Mouse (Mus musculus): ENCODE data around the gene Hnrnpa3.

DNA sequence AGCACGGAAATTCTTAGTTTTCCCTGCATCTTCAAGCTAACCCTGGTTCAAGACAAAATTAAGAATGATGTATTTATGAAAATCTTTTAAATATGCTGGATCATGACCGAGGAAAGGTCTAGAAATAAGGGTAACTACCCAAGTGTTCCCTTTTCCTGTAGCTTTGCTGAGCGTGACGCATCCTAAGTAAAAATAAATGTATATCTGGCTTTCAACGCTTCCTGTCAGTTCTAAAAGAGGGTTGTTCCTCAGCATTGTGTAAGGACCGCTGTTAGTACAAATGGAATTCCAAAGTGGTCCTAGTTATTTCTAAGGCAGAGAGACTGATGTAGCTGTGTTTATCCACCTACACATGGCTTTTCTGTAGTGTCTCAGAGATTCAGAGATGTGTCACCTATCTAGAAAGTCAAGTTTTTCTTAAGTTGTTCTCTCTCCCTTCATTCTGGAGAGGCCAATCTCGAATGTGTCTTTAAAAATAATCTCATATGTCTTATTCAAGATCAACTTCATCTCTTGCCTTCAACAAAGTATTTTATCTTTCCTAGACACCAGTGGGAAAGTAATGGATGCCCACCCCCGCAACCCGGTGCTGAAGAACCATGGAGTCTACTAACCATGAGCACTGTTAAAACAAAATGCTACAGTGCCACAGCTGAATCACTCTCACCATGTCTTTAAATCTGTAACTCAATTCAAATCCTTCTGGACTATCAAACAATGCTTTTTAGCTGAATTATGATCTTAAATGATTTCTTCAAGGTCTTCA, 42.9 kb downstream of the Hnrnpa3 start:
- no peak for TF ChIP-seq CTCF (IDR thresholded peaks at IDR 0.05; ENCODE audit: borderline replicate concordance, control insufficient read depth, extremely low read depth, insufficient read depth, low read length, poor library complexity)
- TF ChIP-seq POLR2A (IDR thresholded peaks at IDR 0.05; ENCODE audit: control insufficient read depth, extremely low read depth, insufficient read depth, low read length, poor library complexity) = no peak
